Mouse (Mus musculus) c-Kit-positive CD71-positive TER-119-positive erythroid progenitor cells, embryonic 14.5 days (primary cell): Measurements from ENCODE around the gene Fgf2.
A peak's percentile ranks its signal among the peaks of the same experiment; 100 is the strongest.

Source experiments
- DNase-seq: peaks from one replicate; pipeline ENCODE4 v3.0.0-alpha.2; 2013; ENCODE audit warnings: low spot score

Fgf2 gene

GRCm38 (mm10) chr3:37414413-37414960 lies 66.3 kb downstream of the Fgf2 start:
- peak; percentile 67 for DNase-seq

- DNase-seq, result no peak
Measured at GRCm38 (mm10) chr3:37418341-37418740, 70.2 kb downstream of the Fgf2 start.

GRCm38 (mm10) chr3:37418961-37419457 lies 70.9 kb downstream of the Fgf2 start:
- peak; percentile 60 for DNase-seq

DNA sequence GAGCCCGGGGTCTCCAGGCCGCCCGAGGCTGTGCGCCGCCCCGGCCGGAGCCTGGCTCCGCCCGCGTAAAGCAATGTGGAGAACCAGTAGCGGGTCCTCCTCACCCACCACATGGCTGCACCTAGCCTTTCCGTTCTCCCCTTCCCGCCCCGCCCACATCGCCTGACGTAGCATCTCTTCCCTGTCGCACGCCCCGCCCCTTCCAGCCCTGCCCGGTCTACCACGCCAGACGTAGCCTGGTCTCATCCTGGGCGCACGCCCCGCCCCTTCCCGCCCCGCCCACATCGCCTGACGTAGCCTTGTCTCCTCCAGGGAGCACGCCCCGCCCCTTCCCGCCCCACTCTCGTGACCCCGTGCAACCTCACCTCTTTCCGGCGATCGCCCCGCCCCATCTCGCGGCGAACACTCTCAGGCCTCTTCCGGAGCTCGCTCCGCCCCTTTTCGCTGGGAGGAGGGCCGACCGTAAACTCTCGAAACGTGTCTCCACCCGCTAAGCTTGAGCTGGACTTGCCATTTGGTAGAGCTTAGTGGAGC lies 71.4 kb downstream of the Fgf2 start, which contains the start of gene Spata5:
TSS of gene Spata5 (plus strand) at position 439 of the 534 bp plus-strand sequence.
- peak; percentile 100 for DNase-seq

- DNase-seq, result peak; percentile 85
Measured at GRCm38 (mm10) chr3:37420072-37420471, 71.9 kb downstream of the Fgf2 start, which contains the start of gene Nudt6. TSS of gene Nudt6 (minus strand) at chr3:37420211.

- DNase-seq, result peak; percentile 41
Measured at GRCm38 (mm10) chr3:37420641-37421040, 72.5 kb downstream of the Fgf2 start.

DNA sequence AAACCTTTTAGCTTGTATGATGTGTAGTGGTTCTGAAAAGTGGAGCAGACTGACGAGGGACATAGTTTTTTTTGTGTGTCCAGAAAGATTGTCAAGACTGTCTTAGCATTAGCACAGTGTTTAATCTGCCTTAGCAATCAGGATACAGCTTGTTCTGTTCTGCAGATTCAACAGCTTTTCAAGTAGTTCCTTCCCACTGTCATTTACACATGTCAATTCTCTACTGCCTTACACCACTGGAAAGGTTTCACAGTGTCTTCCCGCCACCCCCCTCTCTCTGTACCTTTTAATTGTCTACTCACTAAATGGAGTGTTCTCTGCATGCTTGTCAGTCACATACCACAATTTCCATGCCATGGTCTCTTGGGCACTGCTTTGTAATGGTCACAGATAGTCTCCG lies 73.0 kb downstream of the Fgf2 start:
- DNase-seq, result peak; percentile 24

GRCm38 (mm10) chr3:37426069-37426468 lies 77.9 kb downstream of the Fgf2 start:
- DNase-seq, result no peak

- no peak for DNase-seq
Measured at GRCm38 (mm10) chr3:37430359-37430758, 82.2 kb downstream of the Fgf2 start.

GRCm38 (mm10) chr3:37439770-37440169 lies 91.6 kb downstream of the Fgf2 start:
- no peak for DNase-seq

DNA sequence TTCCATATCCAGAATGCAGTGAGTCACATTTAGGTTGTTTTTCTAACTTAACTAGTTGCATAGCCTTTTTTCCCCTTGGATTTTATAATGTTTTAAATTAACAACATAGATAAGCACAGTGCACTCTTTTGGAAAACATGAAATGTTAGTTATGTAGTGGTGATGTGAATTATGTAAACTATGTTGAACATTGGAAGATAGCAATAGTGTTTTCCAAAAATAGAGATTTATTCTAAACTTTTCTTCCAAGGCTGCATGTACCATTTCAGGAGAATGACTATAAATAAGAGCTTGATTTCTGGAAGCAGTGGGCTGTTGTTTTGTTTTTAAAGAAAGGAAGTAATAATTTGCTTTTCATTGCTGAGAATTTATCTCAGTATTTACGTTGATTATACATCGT lies 95.3 kb downstream of the Fgf2 start:
- no peak for DNase-seq

DNA sequence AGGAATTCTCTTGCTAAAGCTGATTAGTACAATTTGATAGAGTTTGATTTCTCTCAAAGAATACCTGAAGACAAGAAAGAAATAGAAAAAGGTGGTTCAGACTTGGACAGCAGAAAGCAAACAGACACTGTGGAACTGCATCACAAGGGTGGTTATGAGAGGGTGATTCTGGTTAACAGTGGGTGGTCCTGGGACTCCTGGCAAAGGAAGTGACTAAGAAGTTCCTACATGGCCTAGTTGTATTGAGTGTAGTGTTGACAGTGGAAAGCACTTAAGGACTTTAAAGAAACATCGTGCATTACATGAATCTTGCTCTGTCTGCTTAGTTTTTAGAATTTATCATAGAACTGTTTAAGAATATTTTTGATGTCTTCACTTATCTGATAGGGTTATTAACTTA lies 107.8 kb downstream of the Fgf2 start:
- no peak for DNase-seq
